Mouse (Mus musculus): Measurements from ENCODE around the gene Rrp9. TPM values are rescaled to one million over a fixed set of nuclear protein-coding genes. Genes with fewer than 3 reads are reported as not detected.

Rrp9 gene
- polyA plus RNA-seq, 1 experiment from 2014 or later = 20.8 TPM

- Histone ChIP-seq H3K27me3 (peaks cover 42% of the 10 kb centered on the region), H3K4me3 (replicated peaks) (no peak overlapping the region), H3K4me1 (replicated peaks) (peaks cover 41% of the 10 kb centered on the region), H3K9ac (no peak overlapping the region), H3K36me3 (replicated peaks) (no peaks in the 10 kb centered on the region; the same call in 1 of the 2 replicates), H3K27ac (replicated peaks) (no peak overlapping the region), H3K4me2 (no peak overlapping the region), H3K9me3 (replicated peaks) (no peaks in the 10 kb centered on the region)
- ATAC-seq (ENCODE audit: insufficient read depth) = no peak
- 58% methylated on average over 15 of the region's 15 CpGs for WGBS (ENCODE audit: insufficient replicate concordance)
Measured at GRCm38 (mm10) chr9:106456325-106457162, 19.2 kb upstream of the Rrp9 start.

GRCm38 (mm10) chr9:106457163-106457559, 18.6 kb upstream of the Rrp9 start:
- Histone ChIP-seq H3K36me3 (replicated peaks) (no peaks in the 10 kb centered on the region), H3K9me3 (replicated peaks) (no peaks in the 10 kb centered on the region), H3K27me3 (peaks cover 36% of the 10 kb centered on the region), H3K4me1 (replicated peaks) (peaks cover 35% of the 10 kb centered on the region), H3K9ac (no peak overlapping the region), H3K4me3 (replicated peaks) (no peak overlapping the region), H3K27ac (replicated peaks) (no peak overlapping the region), H3K4me2 (no peak overlapping the region)
- no peak for ATAC-seq (ENCODE audit: insufficient read depth)
- 75% methylated on average over 9 of the region's 9 CpGs for WGBS (ENCODE audit: insufficient replicate concordance)

- Histone ChIP-seq H3K9ac (no peak overlapping the region), H3K4me3 (replicated peaks) (no peak overlapping the region), H3K27ac (replicated peaks) (no peak overlapping the region), H3K9me3 (replicated peaks) (no peaks in the 10 kb centered on the region), H3K36me3 (replicated peaks) (no peaks in the 10 kb centered on the region), H3K27me3 (peaks cover 29% of the 10 kb centered on the region), H3K4me1 (replicated peaks) (peaks cover 27% of the 10 kb centered on the region), H3K4me2 (no peak overlapping the region)
- WGBS (ENCODE audit: insufficient replicate concordance) = 76% methylated on average over 5 of the region's 5 CpGs
- ATAC-seq (ENCODE audit: insufficient read depth) = no peak
Measured at GRCm38 (mm10) chr9:106457920-106458319, 17.8 kb upstream of the Rrp9 start.

- WGBS (ENCODE audit: insufficient replicate concordance) = 67% methylated on average over 15 of the region's 15 CpGs
- no peak for ATAC-seq (ENCODE audit: insufficient read depth)
- H3K27ac ChIP-seq (replicated peaks) = no peak overlapping the region
- H3K4me1 ChIP-seq (replicated peaks) = peaks cover 12% of the 10 kb centered on the region
- no peaks in the 10 kb centered on the region for H3K9me3 ChIP-seq (replicated peaks)
- peaks cover 29% of the 10 kb centered on the region for H3K27me3 ChIP-seq
- H3K9ac ChIP-seq = no peak overlapping the region
- no peak overlapping the region for H3K4me2 ChIP-seq
- H3K4me3 ChIP-seq (replicated peaks) = no peak overlapping the region
- H3K36me3 ChIP-seq (replicated peaks) = no peaks in the 10 kb centered on the region
Measured at GRCm38 (mm10) chr9:106459946-106460345, 15.8 kb upstream of the Rrp9 start.

GRCm38 (mm10) chr9:106460401-106461025, 15.2 kb upstream of the Rrp9 start:
- ATAC-seq (ENCODE audit: insufficient read depth) = no peak
- Histone ChIP-seq H3K9me3 (replicated peaks) (no peaks in the 10 kb centered on the region), H3K9ac (no peak overlapping the region), H3K27ac (replicated peaks) (no peak overlapping the region), H3K27me3 (peaks cover 29% of the 10 kb centered on the region), H3K36me3 (replicated peaks) (no peaks in the 10 kb centered on the region), H3K4me2 (no peak overlapping the region), H3K4me1 (replicated peaks) (peaks cover 6% of the 10 kb centered on the region), H3K4me3 (replicated peaks) (no peak overlapping the region)
- WGBS (ENCODE audit: insufficient replicate concordance) = 71% methylated on average over 18 of the region's 18 CpGs

GRCm38 (mm10) chr9:106461026-106461415, 14.7 kb upstream of the Rrp9 start:
- Histone ChIP-seq H3K4me2 (no peak overlapping the region), H3K9me3 (replicated peaks) (no peaks in the 10 kb centered on the region), H3K36me3 (replicated peaks) (no peaks in the 10 kb centered on the region), H3K27ac (replicated peaks) (no peak overlapping the region), H3K27me3 (peaks cover 32% of the 10 kb centered on the region), H3K4me1 (replicated peaks) (peaks cover 5% of the 10 kb centered on the region), H3K9ac (no peak overlapping the region), H3K4me3 (replicated peaks) (no peak overlapping the region)
- 73% methylated on average over 9 of the region's 9 CpGs for WGBS (ENCODE audit: insufficient replicate concordance)
- ATAC-seq (ENCODE audit: insufficient read depth) = no peak

GRCm38 (mm10) chr9:106461641-106462429, 13.9 kb upstream of the Rrp9 start:
- Histone ChIP-seq H3K4me3 (replicated peaks) (no peak overlapping the region), H3K27ac (replicated peaks) (no peak overlapping the region), H3K27me3 (peaks cover 39% of the 10 kb centered on the region), H3K36me3 (replicated peaks) (no peaks in the 10 kb centered on the region), H3K4me1 (replicated peaks) (peaks cover 5% of the 10 kb centered on the region), H3K9ac (no peak overlapping the region), H3K4me2 (no peak overlapping the region), H3K9me3 (replicated peaks) (no peaks in the 10 kb centered on the region)
- no peak for ATAC-seq (ENCODE audit: insufficient read depth)
- 66% methylated on average over 16 of the region's 16 CpGs for WGBS (ENCODE audit: insufficient replicate concordance)

GRCm38 (mm10) chr9:106462430-106462800, 13.3 kb upstream of the Rrp9 start:
- Histone ChIP-seq H3K9me3 (replicated peaks) (no peaks in the 10 kb centered on the region), H3K27ac (replicated peaks) (no peak overlapping the region), H3K4me1 (replicated peaks) (peaks cover 5% of the 10 kb centered on the region), H3K36me3 (replicated peaks) (no peaks in the 10 kb centered on the region), H3K4me2 (no peak overlapping the region), H3K4me3 (replicated peaks) (no peak overlapping the region), H3K27me3 (peaks cover 43% of the 10 kb centered on the region), H3K9ac (no peak overlapping the region)
- WGBS (ENCODE audit: insufficient replicate concordance) = 80% methylated on average over 12 of the region's 12 CpGs
- ATAC-seq (ENCODE audit: insufficient read depth) = no peak

- Histone ChIP-seq H3K4me3 (replicated peaks) (no peak overlapping the region), H3K27ac (replicated peaks) (no peak overlapping the region), H3K9me3 (replicated peaks) (no peaks in the 10 kb centered on the region), H3K4me2 (no peak overlapping the region), H3K9ac (no peak overlapping the region), H3K4me1 (replicated peaks) (peaks cover 5% of the 10 kb centered on the region), H3K36me3 (replicated peaks) (no peaks in the 10 kb centered on the region), H3K27me3 (peaks cover 43% of the 10 kb centered on the region)
- WGBS (ENCODE audit: insufficient replicate concordance) = 77% methylated on average over 21 of the region's 21 CpGs
- ATAC-seq (ENCODE audit: insufficient read depth) = no peak
Measured at GRCm38 (mm10) chr9:106463122-106464063, 12.4 kb upstream of the Rrp9 start.

GRCm38 (mm10) chr9:106464751-106465541, 10.8 kb upstream of the Rrp9 start:
- Histone ChIP-seq H3K4me1 (replicated peaks) (peaks cover 12% of the 10 kb centered on the region), H3K4me3 (replicated peaks) (peak overlapping the region; percentile 50), H3K27ac (replicated peaks) (no peak overlapping the region), H3K27me3 (peaks cover 43% of the 10 kb centered on the region), H3K9me3 (replicated peaks) (no peaks in the 10 kb centered on the region), H3K36me3 (replicated peaks) (no peaks in the 10 kb centered on the region), H3K9ac (no peak overlapping the region), H3K4me2 (peak overlapping the region; percentile 72)
- WGBS (ENCODE audit: insufficient replicate concordance) = 3% methylated on average over 98 of the region's 99 CpGs
- ATAC-seq (ENCODE audit: insufficient read depth) = peak; percentile 32
